Mouse (Mus musculus) lung, embryonic 14.5 days (tissue): ENCODE data around the gene Il31. TPM values are rescaled to one million over a fixed set of nuclear protein-coding genes. Genes with fewer than 3 reads are reported as not detected.
A peak's percentile ranks its signal among the peaks of the same experiment; 100 is the strongest.

ENCODE experiments used
- ATAC-seq: fragments of 200-750 bp; cut with Nextera tagmentation; 2 replicates; pipeline ENCODE4 v1.8.0; 2017; ENCODE audit warnings: mild to moderate bottlenecking, moderate TSS enrichment, moderate library complexity; ENCODE audit not compliant: insufficient read depth
- DNase-seq: peaks from one replicate; pipeline ENCODE4 v3.0.0-alpha.2; 2015
- H3K27ac ChIP-seq: fragments of 300-500 bp; sonication (generic); 2 replicates; pipeline ENCODE4 v1.5.1; 2014; ENCODE audit warnings: low read depth, mild to moderate bottlenecking, moderate library complexity
- H3K27me3 ChIP-seq: fragments of 300-500 bp; sonication (generic); 2 replicates; pipeline ENCODE4 v1.6.1; 2014; ENCODE audit warnings: low read length, control low read depth; ENCODE audit not compliant: insufficient read depth
- H3K36me3 ChIP-seq: fragments of 300-500 bp; sonication (generic); 2 replicates; pipeline ENCODE4 v1.6.1; 2014; ENCODE audit warnings: control low read depth; ENCODE audit not compliant: insufficient read depth
- H3K4me1 ChIP-seq: fragments of 300-500 bp; sonication (generic); 2 replicates; pipeline ENCODE4 v1.6.1; 2014; ENCODE audit warnings: antibody characterized with exemption, control low read depth; ENCODE audit not compliant: insufficient read depth
- H3K4me2 ChIP-seq: fragments of 300-500 bp; sonication (generic); 2 replicates; pipeline ENCODE4 v1.6.1; 2014; ENCODE audit warnings: mild to moderate bottlenecking
- H3K4me3 ChIP-seq: fragments of 300-500 bp; sonication (generic); 2 replicates; pipeline ENCODE4 v1.5.1; 2014; ENCODE audit warnings: low read depth, low read length
- H3K9ac ChIP-seq: fragments of 300-500 bp; sonication (generic); 2 replicates; pipeline ENCODE4 v1.6.1; 2014
- H3K9me3 ChIP-seq: fragments of 300-500 bp; sonication (generic); 2 replicates; pipeline ENCODE4 v1.6.1; 2016; ENCODE audit warnings: low read depth, low read length, control low read depth
- CTCF ChIP-seq: IDR thresholded peaks from 2 replicates; pipeline ENCODE4 v1.5.1; 2016; ENCODE audit warnings: antibody characterized with exemption, low read depth
- whole genome bisulfite sequencing: fragments of 180-500 bp; shearing (Covaris S2); extraction: QIAGEN DNeasy Blood & Tissue Kit; methylation state at CpG from one replicate; pipeline ENCODE4 v1.1.7; 2014; 5-methylcytosine and 5-hydroxymethylcytosine counted together
- polyA plus RNA-seq: library from polyadenylated mRNA; unstranded; fragments of >200 nt; fragmentation: Nextera tagmentation; extraction: Ambion mirVana; gene quantifications from 2 replicates; pipeline ENCODE4 v1.2.1, GENCODE M21; 2014

The Il31 gene
- polyA plus RNA-seq, 1 experiment from 2014 or later, result not detected

DNA sequence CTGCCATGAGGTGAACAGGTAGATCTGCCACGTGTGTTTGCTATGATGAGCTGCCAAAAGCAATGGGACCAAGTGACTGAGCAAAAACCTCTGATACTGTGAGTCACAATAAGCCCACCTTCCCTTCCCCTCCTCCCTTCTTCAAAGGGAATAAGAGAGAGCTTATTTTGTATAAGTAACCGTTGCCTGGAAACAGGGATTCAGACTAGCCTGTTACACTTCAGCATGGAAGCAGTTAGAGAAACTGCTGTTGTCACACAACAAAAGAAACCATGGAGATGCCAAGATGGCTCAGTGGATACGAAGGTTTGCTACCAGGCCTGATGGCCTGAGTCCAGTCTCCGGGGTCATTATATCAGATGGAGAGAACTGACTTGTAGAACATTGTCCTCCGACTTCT, 15.5 kb downstream of the Il31 start:
- Histone ChIP-seq H3K27ac (no peak overlapping the region), H3K9ac (no peak overlapping the region), H3K27me3 (no peaks in the 10 kb centered on the region), H3K4me1 (no peaks in the 10 kb centered on the region), H3K4me2 (no peak overlapping the region), H3K9me3 (no peaks in the 10 kb centered on the region), H3K4me3 (no peak overlapping the region), H3K36me3 (no peaks in the 10 kb centered on the region)
- 76% methylated on average over 5 of the region's 5 CpGs for WGBS
- TF ChIP-seq CTCF, result no peak
- no peak for DNase-seq
- no peak for ATAC-seq

DNA sequence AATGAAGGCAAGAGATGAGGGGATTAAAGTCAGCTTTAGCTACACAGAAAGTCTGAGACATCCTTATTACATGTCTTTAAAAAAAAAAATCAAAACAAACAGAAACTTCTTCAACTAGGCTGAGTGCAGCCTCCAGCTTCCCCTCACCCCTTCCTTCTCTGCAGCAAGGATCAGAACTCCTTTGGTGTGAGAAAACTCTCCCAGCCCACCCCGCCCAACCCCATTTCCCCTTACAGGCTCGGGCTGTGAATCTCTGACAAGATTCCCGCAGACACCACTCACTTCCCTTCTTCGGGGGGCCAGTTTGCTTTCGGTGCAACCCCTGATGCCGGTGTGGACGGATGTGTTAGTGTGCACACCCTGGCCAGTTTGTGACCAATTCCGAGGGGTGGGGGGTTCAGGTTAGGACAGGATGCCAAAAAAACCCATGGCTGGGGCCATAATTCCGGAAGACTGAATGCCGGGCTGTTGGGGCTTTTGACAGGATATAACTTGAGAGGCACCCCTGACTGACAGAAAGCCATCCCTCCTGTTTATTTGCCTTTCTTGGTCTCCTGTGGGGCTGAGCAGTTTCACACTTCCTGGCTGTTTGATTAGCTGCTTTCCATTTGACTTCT, 18.4 kb downstream of the Il31 start:
- Histone ChIP-seq H3K36me3 (no peaks in the 10 kb centered on the region), H3K4me2 (peak overlapping the region; percentile 54), H3K27ac (no peak overlapping the region), H3K9ac (peak overlapping the region; percentile 20; the same call in 1 of the 2 replicates), H3K4me3 (no peak overlapping the region; the same call in 1 of the 2 replicates), H3K9me3 (no peaks in the 10 kb centered on the region), H3K27me3 (no peaks in the 10 kb centered on the region), H3K4me1 (no peaks in the 10 kb centered on the region)
- 3% methylated on average over 10 of the region's 10 CpGs for WGBS
- TF ChIP-seq CTCF, result no peak
- no peak for ATAC-seq
- peak; percentile 10 for DNase-seq

DNA sequence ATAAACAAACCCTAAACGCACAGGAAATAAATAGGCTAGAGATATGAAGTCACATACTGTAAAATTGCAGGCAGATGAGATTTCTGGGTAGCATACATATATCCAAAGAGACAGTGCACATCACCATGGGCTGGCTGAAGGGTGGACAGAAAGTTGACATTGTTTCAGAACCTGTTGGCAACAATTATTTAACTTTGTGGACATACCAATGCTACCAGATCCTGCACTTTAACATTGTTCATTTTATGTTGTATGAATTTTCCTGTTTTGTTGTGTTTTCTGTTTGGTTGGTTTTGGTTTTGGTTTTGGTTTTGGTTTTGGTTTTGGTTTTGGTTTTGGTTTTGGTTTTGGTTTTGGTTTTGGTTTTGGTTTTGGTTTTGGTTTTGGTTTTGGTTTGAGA, 24.7 kb downstream of the Il31 start:
- ATAC-seq, result no peak
- no peaks in the 10 kb centered on the region for H3K27me3 ChIP-seq
- no peak for DNase-seq
- H3K4me1 ChIP-seq, result no peaks in the 10 kb centered on the region
- WGBS, result 81% methylated on average over 1 of the region's 1 CpGs
- H3K4me3 ChIP-seq, result no peak overlapping the region
- no peaks in the 10 kb centered on the region for H3K36me3 ChIP-seq
- no peak overlapping the region for H3K27ac ChIP-seq
- no peak for TF ChIP-seq CTCF
- H3K9me3 ChIP-seq, result no peaks in the 10 kb centered on the region
- no peak overlapping the region for H3K9ac ChIP-seq
- no peak overlapping the region for H3K4me2 ChIP-seq

DNA sequence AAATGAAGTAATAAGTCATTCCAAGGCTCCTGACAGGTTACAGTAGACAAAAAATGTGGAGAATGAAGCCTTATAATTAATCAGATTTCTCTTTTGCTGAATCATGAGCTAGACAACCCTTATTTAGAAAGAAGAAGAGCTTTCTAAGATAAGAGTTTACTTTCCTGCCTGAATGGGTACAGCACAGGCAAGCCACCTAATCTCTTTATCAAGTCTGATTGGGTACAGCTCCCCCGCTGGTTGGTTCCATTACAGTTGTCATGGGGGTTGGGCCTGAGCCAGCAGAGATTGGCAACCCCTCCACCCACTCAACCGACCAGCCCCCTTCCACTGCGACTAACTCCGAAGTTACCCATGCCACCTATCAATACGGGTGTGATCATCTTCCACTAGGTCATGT, 27.9 kb downstream of the Il31 start:
- Histone ChIP-seq H3K4me2 (no peak overlapping the region), H3K4me3 (no peak overlapping the region), H3K27me3 (no peaks in the 10 kb centered on the region), H3K4me1 (no peaks in the 10 kb centered on the region), H3K36me3 (0 out of 2 replicates have a peak, but pooled peaks cover 3% of the 10 kb centered on the region), H3K27ac (no peak overlapping the region), H3K9me3 (no peaks in the 10 kb centered on the region), H3K9ac (no peak overlapping the region)
- ATAC-seq (no peak), DNase-seq (no peak)
- TF ChIP-seq CTCF, result no peak
- WGBS, result 40% methylated on average over 5 of the region's 5 CpGs

DNA sequence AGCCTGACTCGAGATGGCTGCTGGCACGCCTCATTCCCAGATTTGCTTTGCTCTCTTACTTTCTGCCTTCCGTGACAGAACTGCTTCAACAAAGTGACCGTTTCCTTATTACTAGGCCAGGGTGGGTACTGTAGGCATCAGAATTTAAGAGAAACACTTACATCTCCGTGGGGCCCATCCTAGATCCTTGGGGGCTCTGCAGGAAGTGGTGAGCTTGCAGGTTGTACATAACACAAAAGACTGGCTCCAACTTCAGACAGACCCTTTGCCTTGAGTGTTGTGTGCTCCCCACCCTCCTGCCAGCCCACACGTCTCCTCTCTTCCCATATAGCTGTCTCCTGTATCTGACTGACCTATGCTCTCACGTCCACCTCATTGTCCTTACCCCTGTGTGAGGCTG, 37.4 kb downstream of the Il31 start:
- H3K4me2 ChIP-seq, result no peak overlapping the region
- ATAC-seq (no peak), DNase-seq (no peak)
- H3K36me3 ChIP-seq, result peaks cover 80% of the 10 kb centered on the region
- no peaks in the 10 kb centered on the region for H3K27me3 ChIP-seq
- no peak overlapping the region for H3K9ac ChIP-seq
- no peak overlapping the region for H3K4me3 ChIP-seq
- no peak overlapping the region for H3K27ac ChIP-seq
- WGBS, result 90% methylated on average over 7 of the region's 7 CpGs
- no peaks in the 10 kb centered on the region for H3K9me3 ChIP-seq
- no peak for TF ChIP-seq CTCF
- H3K4me1 ChIP-seq, result no peaks in the 10 kb centered on the region

DNA sequence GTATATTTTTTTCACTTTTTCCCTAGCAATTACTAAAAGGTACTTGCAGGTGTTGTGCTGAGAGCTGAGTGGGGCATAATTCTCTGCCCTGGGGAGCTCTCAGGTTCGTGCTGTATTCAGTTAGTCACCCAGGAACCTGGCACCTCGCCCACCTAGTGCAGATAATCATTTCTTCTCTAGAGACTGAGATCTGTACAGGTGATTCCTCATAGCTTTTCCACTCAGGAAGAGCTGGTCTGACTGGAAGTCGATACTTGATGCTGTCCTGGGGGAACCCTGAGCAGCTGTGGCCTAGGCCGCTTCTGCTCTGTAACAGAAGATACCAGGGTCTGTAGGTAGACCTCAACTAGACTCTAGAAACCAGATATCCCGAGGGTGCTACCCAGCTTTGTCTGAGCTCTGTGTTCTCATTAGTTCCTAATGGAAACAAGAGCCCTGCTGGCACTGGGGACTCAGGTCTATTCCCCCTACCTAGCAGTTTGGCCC, 44.4 kb downstream of the Il31 start:
- Histone ChIP-seq H3K4me1 (no peaks in the 10 kb centered on the region), H3K9ac (no peak overlapping the region), H3K4me2 (no peak overlapping the region), H3K9me3 (no peaks in the 10 kb centered on the region), H3K36me3 (peaks cover 76% of the 10 kb centered on the region), H3K27me3 (no peaks in the 10 kb centered on the region), H3K27ac (no peak overlapping the region), H3K4me3 (no peak overlapping the region)
- TF ChIP-seq CTCF, result no peak
- DNase-seq (no peak), ATAC-seq (no peak)
- 86% methylated on average over 5 of the region's 5 CpGs for whole genome bisulfite sequencing

DNA sequence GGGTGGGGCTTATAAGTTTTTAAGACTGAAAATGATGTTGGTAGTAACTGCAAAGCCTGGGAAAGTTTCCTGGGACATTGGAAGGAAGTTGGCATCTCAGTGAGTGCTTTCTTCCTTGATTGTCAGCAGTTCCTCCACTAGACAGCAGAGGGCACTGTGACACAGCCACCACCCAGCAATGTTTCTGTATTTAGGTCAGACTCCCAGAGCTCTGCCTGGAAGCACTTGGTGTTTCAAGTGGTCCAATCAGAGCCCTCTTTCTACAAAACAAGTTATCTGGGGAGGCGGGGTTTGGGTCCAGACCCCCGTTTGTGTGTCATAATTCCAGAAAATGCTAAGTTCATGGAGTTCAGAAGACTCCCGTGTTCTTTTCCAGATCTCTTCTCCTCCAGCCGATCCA, 45.2 kb downstream of the Il31 start:
- no peak overlapping the region for H3K27ac ChIP-seq
- no peak overlapping the region for H3K4me2 ChIP-seq
- H3K9me3 ChIP-seq, result no peaks in the 10 kb centered on the region
- ATAC-seq (no peak), DNase-seq (peak; percentile 83)
- no peaks in the 10 kb centered on the region for H3K27me3 ChIP-seq
- TF ChIP-seq CTCF, result peak; percentile 90
- no peak overlapping the region for H3K9ac ChIP-seq
- H3K4me1 ChIP-seq, result no peaks in the 10 kb centered on the region
- H3K36me3 ChIP-seq, result peaks cover 68% of the 10 kb centered on the region
- WGBS, result 47% methylated on average over 4 of the region's 4 CpGs
- no peak overlapping the region for H3K4me3 ChIP-seq

DNA sequence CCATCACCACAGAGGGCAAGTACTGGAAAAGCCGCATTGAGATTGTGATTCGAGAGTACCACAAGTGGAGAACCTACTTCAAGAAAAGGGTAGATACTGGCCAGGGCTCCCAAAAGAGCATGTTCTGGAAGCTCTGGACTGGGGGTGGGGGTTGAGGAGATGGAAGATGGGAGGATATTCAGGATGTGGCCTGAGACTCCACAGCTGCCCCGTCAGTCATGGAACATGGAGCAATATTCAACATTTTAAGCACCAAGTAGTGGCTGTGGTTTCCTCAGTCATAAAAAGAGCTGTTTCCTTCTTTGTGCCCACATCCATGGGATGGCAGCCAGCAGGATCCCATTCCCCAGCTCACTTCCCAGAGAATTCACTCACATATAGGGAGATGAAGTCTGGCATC, 47.0 kb downstream of the Il31 start:
- Histone ChIP-seq H3K9me3 (no peaks in the 10 kb centered on the region), H3K4me3 (no peak overlapping the region), H3K27me3 (no peaks in the 10 kb centered on the region), H3K27ac (no peak overlapping the region), H3K4me1 (no peaks in the 10 kb centered on the region), H3K36me3 (peaks cover 52% of the 10 kb centered on the region), H3K9ac (no peak overlapping the region), H3K4me2 (no peak overlapping the region)
- ATAC-seq (no peak), DNase-seq (no peak)
- 88% methylated on average over 3 of the region's 3 CpGs for WGBS
- no peak for TF ChIP-seq CTCF
